ENCODE assay signal across 8 mouse cellular contexts in genomic region chr17:51178491-51179194, GRCm38 (mm10). TPM values are rescaled to one million over a fixed set of nuclear protein-coding genes. Genes with fewer than 3 reads are reported as not detected.
DNase-seq lines count a peak whose midpoint lies in the region; ATAC-seq lines count a peak whose summit lies in the region.

No protein-coding gene starts in this region.

- intact Hi-C loops in gastrocnemius, postnatal 14 days (cut with DNase I; ENCODE audit: low total_unique reads): no loop called here
- intact Hi-C loops in left cerebral cortex, postnatal 10 days (cut with DNase I): loop anchor here (5.0 kb wide), 1 partner anchor 66 kb away; no protein-coding TSS in a partner anchor

- peak; percentile 80 to 93 for DNase-seq in adrenal gland, adult (ENCODE audit: inconsistent age in 2 of 2, low spot score in 1 of 2)
- DNase-seq in embryo, embryonic 10 days (ENCODE audit: low spot score): peak; percentile 78
- DNase-seq in gastrocnemius, postnatal 14 days: peak; percentile 72
- peak; percentile 49 to 80 for DNase-seq in left cerebral cortex, postnatal 10 days (ENCODE audit: extremely low spot score in 1 of 2, low spot score in 2 of 2)
- DNase-seq in right cerebral cortex, postnatal 10 days (ENCODE audit: low spot score in 2 of 2): peak; percentile 77 to 78
- DNase-seq in urinary bladder, postnatal 14 days (ENCODE audit: low spot score): peak; percentile 71

- ATAC-seq in inflammation-experienced regulatory T-cells, adult 6 months: peak; percentile 55
- ATAC-seq in megakaryocyte progenitor cell, adult 5-6 weeks (replicated peaks; ENCODE audit: poor library complexity): peak; percentile 70

RNA-seq across cellular contexts. Expression of gene Tbc1d5, which starts 0.5 kb away (rescaled TPM):
- 1 to 10 TPM; 7.3 to 7.6 TPM for total RNA-seq in gastrocnemius, postnatal 14 days (2021)
- 10 to 100 TPM; 15.2 to 25.7 (median 23.3) TPM for polyA plus RNA-seq in inflammation-experienced regulatory T-cells, adult 6 months (2017; shearing (Covaris generic))
- total RNA-seq in left cerebral cortex, postnatal 10 days (2021): 10 to 100 TPM; 36.4 to 38.8 TPM
- 47.3 and 55.5 TPM in 2 replicates for total RNA-seq in megakaryocyte progenitor cell, adult 5-6 weeks (2015)
- total RNA-seq in megakaryocyte progenitor cell, adult 5-6 weeks (2017): 26.2 and 35.2 TPM in 2 replicates

Comparison
In these comparisons a context has a peak if more than half of its experiments do, and no peak if none do; other contexts are left out.
1. Peak in every context shown above with its lines: DNase-seq and ATAC-seq.